Mouse (Mus musculus) stomach, postnatal 0 days (tissue): ENCODE results near the gene Calml3.
"Not testable (repeated sequence)": the region's sequence is repeated elsewhere in the genome, so short reads cannot be mapped to it uniquely, and the experiment has no call there.

Source experiments
- CTCF ChIP-seq: IDR thresholded peaks from 2 replicates; pipeline ENCODE4 v1.5.1; 2016; ENCODE audit warnings: antibody characterized with exemption, low read depth, mild to moderate bottlenecking, moderate library complexity
- EP300 ChIP-seq: optimal IDR thresholded peaks from 2 replicates; pipeline ENCODE3; 2016; ENCODE audit warnings: antibody characterized with exemption

GRCm38 (mm10) chr13:3840662-3841061 is 36.5 kb upstream of the Calml3 start:
- not testable (repeated sequence) for TF ChIP-seq CTCF, EP300
